Mouse (Mus musculus) embryonic facial prominence, embryonic 15.5 days (tissue): ENCODE results near the gene Rinl. TPM values are rescaled to one million over a fixed set of nuclear protein-coding genes. Genes with fewer than 3 reads are reported as not detected.
A peak's percentile ranks its signal among the peaks of the same experiment; 100 is the strongest.

ENCODE experiments used
- ATAC-seq: fragments of 200-750 bp; cut with Nextera tagmentation; 2 replicates; pipeline ENCODE4 v1.8.0; 2017; ENCODE audit warnings: low read depth, moderate TSS enrichment; ENCODE audit not compliant: insufficient number of reproducible peaks, low FRiP score, low TSS enrichment
- H3K27ac ChIP-seq: fragments of 300-500 bp; sonication (generic); replicated peaks from 2 replicates; pipeline ENCODE4 v1.5.1; 2015; ENCODE audit warnings: mild to moderate bottlenecking, inconsistent platforms
- H3K27me3 ChIP-seq: fragments of 300-500 bp; sonication (generic); 2 replicates; pipeline ENCODE4 v1.6.1; 2015; ENCODE audit warnings: inconsistent platforms
- H3K36me3 ChIP-seq: fragments of 300-500 bp; sonication (generic); 2 replicates; pipeline ENCODE4 v1.6.1; 2015; ENCODE audit warnings: mild to moderate bottlenecking, inconsistent platforms
- H3K4me1 ChIP-seq: fragments of 300-500 bp; sonication (generic); 2 replicates; pipeline ENCODE4 v1.6.1; 2015; ENCODE audit warnings: inconsistent platforms
- H3K4me2 ChIP-seq: fragments of 300-500 bp; sonication (generic); replicated peaks from 2 replicates; pipeline ENCODE4 v1.6.1; 2015; ENCODE audit warnings: mild to moderate bottlenecking, inconsistent platforms
- H3K4me3 ChIP-seq: fragments of 300-500 bp; sonication (generic); replicated peaks from 2 replicates; pipeline ENCODE4 v1.5.1; 2015; ENCODE audit warnings: mild to moderate bottlenecking, inconsistent platforms
- H3K9ac ChIP-seq: fragments of 300-500 bp; sonication (generic); 2 replicates; pipeline ENCODE4 v1.6.1; 2015; ENCODE audit warnings: inconsistent platforms
- H3K9me3 ChIP-seq: fragments of 300-500 bp; sonication (generic); replicated peaks from 2 replicates; pipeline ENCODE4 v1.6.1; 2016; ENCODE audit warnings: inconsistent platforms
- WGBS: fragments of 180-500 bp; shearing (Covaris S2); methylation state at CpG from one replicate; pipeline ENCODE4 v1.1.7; 2015; 5-methylcytosine and 5-hydroxymethylcytosine counted together
- polyA plus RNA-seq: library from polyadenylated mRNA; unstranded; fragments of >200 nt; fragmentation: Nextera tagmentation; extraction: Ambion mirVana; gene quantifications from 2 replicates; pipeline ENCODE4 v1.2.1, GENCODE M21; 2015

The Rinl gene
- polyA plus RNA-seq, 1 experiment from 2014 or later = 3.8 TPM

GRCm38 (mm10) chr7:28796562-28796975 lies 7.8 kb downstream of the Rinl start:
- WGBS = 17% methylated on average over 32 of the region's 32 CpGs
- Histone ChIP-seq H3K27ac (peak overlapping the region; percentile 53), H3K4me2 (peak overlapping the region; percentile 43), H3K9me3 (no peaks in the 10 kb centered on the region), H3K27me3 (no peaks in the 10 kb centered on the region), H3K4me1 (peaks cover 19% of the 10 kb centered on the region), H3K36me3 (no peaks in the 10 kb centered on the region), H3K9ac (peak overlapping the region; percentile 13; the same call in 1 of the 2 replicates), H3K4me3 (peak overlapping the region; percentile 22)
- ATAC-seq = peak; percentile 68; the same call in 1 of the 2 replicates

DNA sequence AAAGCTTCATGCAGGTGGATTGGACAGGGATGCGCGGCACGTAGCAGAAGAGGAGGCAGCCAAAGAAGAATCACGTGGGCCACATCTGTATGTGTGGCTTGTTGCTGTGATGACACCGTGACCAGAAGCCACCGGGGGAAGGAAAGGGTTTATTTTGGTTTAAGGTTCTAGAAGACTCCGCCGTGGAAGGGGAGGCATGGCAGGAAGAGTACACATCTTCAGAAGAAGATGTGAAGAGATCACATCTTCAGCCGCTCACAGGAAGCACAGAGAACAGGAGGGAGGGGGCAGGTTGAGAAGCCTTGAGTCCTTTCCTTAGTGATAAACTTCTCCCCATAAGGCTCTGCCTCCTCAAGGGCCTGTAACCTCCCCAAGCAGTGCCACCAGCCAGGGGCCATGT lies 11.2 kb downstream of the Rinl start:
- Histone ChIP-seq H3K27me3 (no peaks in the 10 kb centered on the region), H3K9me3 (no peaks in the 10 kb centered on the region), H3K4me2 (no peak overlapping the region), H3K9ac (no peak overlapping the region), H3K27ac (no peak overlapping the region), H3K4me3 (no peak overlapping the region), H3K36me3 (no peaks in the 10 kb centered on the region), H3K4me1 (peaks cover 43% of the 10 kb centered on the region)
- 93% methylated on average over 9 of the region's 9 CpGs for WGBS
- ATAC-seq = no peak

- H3K4me2 ChIP-seq = no peak overlapping the region
- 56% methylated on average over 3 of the region's 3 CpGs for WGBS
- peaks cover 41% of the 10 kb centered on the region for H3K4me1 ChIP-seq
- no peak overlapping the region for H3K4me3 ChIP-seq
- H3K9ac ChIP-seq = no peak overlapping the region; the same call in 1 of the 2 replicates
- H3K9me3 ChIP-seq = no peaks in the 10 kb centered on the region
- no peak for ATAC-seq
- no peaks in the 10 kb centered on the region for H3K36me3 ChIP-seq
- H3K27me3 ChIP-seq = no peaks in the 10 kb centered on the region
- peak overlapping the region; percentile 96 for H3K27ac ChIP-seq
Measured at GRCm38 (mm10) chr7:28801451-28801850, 12.7 kb downstream of the Rinl start.

DNA sequence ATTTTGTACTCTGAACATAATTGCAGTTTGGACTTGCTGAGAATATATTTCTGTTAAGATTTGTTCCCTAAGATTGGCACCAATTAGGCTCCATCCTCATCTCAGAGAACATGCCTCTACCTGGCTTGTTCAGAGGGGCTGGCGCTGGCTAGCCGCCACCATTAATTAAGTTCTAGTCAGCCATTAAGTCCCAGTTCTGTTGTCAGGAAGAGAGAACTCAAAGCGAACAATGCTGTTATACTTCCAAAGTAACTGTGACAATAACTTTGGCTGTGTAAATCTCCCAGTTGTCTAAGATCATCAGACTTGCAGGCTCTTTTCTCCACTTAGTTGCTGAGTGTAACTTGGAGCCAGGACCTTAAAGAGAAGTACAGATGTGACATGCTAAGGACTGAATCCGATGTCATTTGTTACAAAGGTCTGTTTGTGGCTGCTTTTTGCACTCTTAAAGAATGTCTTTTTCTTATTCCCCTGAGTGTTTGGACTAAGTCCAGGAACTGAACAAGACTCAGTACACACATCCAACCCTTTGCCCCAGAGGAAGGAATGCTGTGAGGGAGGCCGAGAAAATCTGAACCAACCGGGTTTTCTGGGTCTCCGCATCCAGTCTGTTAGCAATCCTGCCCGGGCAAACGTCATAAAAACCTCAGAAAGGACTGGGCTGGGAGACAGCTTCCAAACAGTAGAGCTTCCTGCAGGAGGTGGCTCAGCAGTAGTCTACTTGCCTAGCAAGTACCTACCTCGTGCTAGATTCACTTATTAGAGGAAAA lies 13.3 kb downstream of the Rinl start:
- no peaks in the 10 kb centered on the region for H3K27me3 ChIP-seq
- H3K4me3 ChIP-seq = no peak overlapping the region
- H3K36me3 ChIP-seq = no peaks in the 10 kb centered on the region
- ATAC-seq = peak; percentile 84
- H3K4me2 ChIP-seq = peak overlapping the region; percentile 30
- WGBS = 14% methylated on average over 10 of the region's 10 CpGs
- H3K27ac ChIP-seq = peak overlapping the region; percentile 96
- peaks cover 34% of the 10 kb centered on the region for H3K4me1 ChIP-seq
- no peaks in the 10 kb centered on the region for H3K9me3 ChIP-seq
- no peak overlapping the region; the same call in 1 of the 2 replicates for H3K9ac ChIP-seq

DNA sequence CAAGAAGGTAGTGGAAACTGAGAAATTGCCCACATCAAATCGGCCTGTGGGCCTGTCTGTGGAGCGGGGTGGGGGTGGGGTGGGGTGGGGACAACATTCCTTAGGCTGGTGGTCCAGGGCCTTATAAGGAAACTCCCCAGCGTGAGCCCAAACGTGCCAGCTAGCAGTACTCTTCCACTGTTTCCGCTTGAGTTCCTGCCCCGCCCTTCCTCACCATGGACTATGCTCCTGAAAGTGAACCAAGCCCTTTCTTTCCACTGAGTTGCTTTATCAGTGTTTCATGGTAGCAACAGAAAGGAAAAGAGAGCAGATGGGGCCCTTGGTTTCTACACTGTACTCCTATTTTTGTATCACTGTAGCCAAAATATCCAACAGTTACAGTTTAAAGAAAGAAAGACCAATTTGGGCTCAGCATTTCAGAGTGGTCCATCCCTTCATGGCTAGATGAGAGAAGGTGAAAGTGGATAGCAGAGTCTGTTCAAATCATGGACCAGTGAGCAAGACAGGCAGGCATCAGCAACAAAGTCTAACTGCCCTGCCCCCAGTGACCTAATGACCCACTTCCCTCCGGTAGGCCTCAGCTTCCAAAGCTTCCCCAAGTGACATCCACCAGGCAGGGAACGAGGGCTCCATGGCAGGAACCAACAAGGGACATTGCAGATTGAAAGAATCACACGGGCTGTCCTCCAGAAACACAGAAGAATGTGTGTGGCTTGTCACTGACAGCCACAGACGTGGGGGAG lies 14.2 kb downstream of the Rinl start:
- Histone ChIP-seq H3K9me3 (no peaks in the 10 kb centered on the region), H3K36me3 (no peaks in the 10 kb centered on the region), H3K27ac (peak overlapping the region; percentile 96), H3K4me1 (peaks cover 40% of the 10 kb centered on the region), H3K4me3 (no peak overlapping the region), H3K9ac (no peak overlapping the region), H3K27me3 (no peaks in the 10 kb centered on the region), H3K4me2 (peak overlapping the region; percentile 30; the same call in 1 of the 2 replicates)
- WGBS = 7% methylated on average over 10 of the region's 10 CpGs
- ATAC-seq = peak; percentile 74

- no peaks in the 10 kb centered on the region for H3K27me3 ChIP-seq
- 29% methylated on average over 4 of the region's 4 CpGs for WGBS
- H3K4me2 ChIP-seq = no peak overlapping the region
- H3K9ac ChIP-seq = no peak overlapping the region
- ATAC-seq = no peak
- no peaks in the 10 kb centered on the region for H3K36me3 ChIP-seq
- no peak overlapping the region for H3K4me3 ChIP-seq
- H3K9me3 ChIP-seq = no peaks in the 10 kb centered on the region
- peaks cover 44% of the 10 kb centered on the region for H3K4me1 ChIP-seq
- H3K27ac ChIP-seq = peak overlapping the region; percentile 96
Measured at GRCm38 (mm10) chr7:28803756-28804155, 15.0 kb downstream of the Rinl start.

DNA sequence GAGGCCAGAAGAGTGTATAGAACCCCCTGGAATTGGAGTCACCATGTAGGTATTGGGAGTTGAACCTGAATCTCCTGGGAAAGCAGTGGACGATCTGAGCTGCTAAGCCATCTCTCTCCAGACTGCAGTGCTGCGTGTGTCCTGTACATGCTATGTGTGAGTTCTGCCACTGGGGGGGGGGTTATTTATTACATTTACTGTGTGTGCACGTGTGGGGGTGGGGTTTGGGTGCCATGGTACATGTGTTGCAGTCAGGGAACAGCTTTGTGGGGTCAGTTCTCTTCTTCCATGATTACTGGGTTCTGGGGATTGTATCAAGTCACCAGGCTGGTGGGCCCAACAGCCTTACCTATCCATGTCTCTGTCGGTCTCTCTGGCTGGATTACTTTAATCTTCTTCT lies 18.1 kb downstream of the Rinl start:
- Histone ChIP-seq H3K9me3 (no peaks in the 10 kb centered on the region), H3K4me3 (no peak overlapping the region), H3K4me2 (no peak overlapping the region), H3K9ac (no peak overlapping the region), H3K4me1 (peaks cover 31% of the 10 kb centered on the region), H3K36me3 (no peaks in the 10 kb centered on the region), H3K27me3 (no peaks in the 10 kb centered on the region), H3K27ac (no peak overlapping the region)
- ATAC-seq = no peak
- 69% methylated on average over 4 of the region's 4 CpGs for WGBS

DNA sequence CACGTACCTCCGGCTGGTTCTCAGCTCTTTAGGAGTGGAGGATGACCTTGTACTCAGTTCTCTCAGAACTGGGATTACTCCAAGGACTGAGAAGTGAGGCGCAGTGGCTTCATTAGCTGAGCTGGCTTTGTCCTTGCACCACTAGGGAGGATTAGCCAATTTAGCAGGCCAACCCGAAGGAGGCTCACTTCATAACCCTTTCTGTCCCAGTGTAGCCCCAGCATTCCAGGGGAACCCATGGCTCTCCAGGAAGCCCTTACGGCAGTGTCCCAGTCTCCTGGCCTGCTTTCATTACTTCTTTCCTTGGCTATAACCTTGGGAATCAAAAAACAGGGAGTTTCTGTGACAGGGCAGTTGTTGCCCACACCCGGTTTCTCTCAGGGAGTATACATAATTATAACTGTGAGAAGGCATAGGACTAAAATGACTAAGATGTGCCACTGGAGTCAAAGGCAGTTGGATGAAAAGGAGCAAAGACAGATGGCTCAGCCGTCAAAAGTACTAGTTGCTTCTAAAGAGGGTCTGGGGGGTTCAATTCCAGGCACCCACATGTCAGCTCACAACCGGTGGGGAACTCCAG lies 19.0 kb downstream of the Rinl start:
- 32% methylated on average over 6 of the region's 8 CpGs for WGBS

DNA sequence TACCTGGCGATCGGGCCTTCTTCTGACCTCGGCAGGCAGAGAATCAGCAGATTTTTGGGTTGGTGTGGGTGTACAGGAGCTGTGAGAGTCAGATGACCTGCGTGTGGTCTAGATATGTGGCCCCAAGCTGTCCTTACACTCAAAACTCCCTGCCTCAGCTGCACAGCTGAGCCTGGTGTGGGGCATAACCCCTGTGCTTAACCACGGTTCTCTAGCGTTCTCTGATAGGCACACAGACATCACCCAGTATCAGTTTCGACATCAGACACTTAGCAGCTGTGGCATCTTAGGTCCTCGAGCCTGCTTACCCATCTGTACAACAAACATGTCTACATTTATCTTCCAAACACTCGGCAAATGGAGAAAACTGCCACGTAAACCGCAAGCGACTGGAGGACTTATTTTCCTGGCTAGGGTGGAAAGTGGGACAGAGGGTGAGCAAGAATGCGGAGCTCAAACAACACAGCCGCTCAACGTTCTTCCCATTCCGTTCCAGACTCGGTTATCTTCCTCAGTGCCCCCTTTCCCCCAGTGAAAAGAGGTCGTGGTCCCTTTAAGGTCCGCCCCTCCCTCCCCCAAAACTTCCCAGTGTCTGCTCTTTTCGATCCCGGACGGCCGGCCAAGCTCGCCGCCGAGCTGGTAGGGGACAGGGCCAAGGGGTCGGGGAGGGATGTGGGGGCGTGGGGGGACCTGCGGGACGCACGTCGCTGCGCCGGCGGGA lies 19.6 kb downstream of the Rinl start, which contains the start of gene Hnrnpl:
Hnrnpl (plus strand) TSS at position 321 of the 721 bp plus-strand sequence.
- Histone ChIP-seq H3K9me3 (no peaks in the 10 kb centered on the region), H3K4me3 (peak within 1 kb of the TSS; percentile 79), H3K9ac (peak within 1 kb of the TSS; percentile 84), H3K36me3 (peaks cover 4% of the 10 kb centered on the region), H3K27ac (peak within 1 kb of the TSS; percentile 100), H3K4me1 (peaks cover 31% of the 10 kb centered on the region), H3K27me3 (no peaks in the 10 kb centered on the region), H3K4me2 (peak within 1 kb of the TSS; percentile 94)
- peak; percentile 9 for ATAC-seq
- WGBS = 1% methylated on average over 35 of the region's 35 CpGs

More for the DNA sequence above, 19.0 kb downstream of the Rinl start:
- no peak for ATAC-seq
- Histone ChIP-seq H3K27ac (peak overlapping the region; percentile 100), H3K27me3 (no peaks in the 10 kb centered on the region), H3K9me3 (no peaks in the 10 kb centered on the region), H3K4me3 (peak overlapping the region; percentile 79), H3K36me3 (no peaks in the 10 kb centered on the region), H3K4me1 (peaks cover 31% of the 10 kb centered on the region), H3K9ac (peak overlapping the region; percentile 84), H3K4me2 (peak overlapping the region; percentile 94)

DNA sequence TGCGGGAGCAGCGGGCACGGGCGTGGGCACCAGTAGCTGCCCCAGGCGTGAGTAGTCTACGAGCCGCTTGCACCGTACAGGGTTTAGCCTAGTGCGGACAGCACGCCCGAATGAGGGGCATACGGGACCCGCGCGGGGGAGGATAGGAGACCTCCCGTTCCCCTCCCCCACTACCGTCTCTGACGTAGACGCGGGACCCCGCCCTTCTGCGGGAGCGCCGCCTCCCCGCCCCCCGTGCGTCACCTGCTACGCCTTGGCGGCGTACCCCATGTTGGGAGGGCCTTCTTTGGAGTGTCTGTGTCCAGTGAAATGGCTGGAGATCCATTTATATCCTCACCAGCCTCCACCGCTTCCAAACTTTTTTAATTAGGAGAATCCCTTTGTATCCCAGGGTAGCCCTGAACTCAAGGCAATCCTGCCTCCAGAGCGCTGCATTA lies 20.2 kb downstream of the Rinl start:
- peak overlapping the region; percentile 100 for H3K27ac ChIP-seq
- ATAC-seq = peak; percentile 75
- H3K9me3 ChIP-seq = no peaks in the 10 kb centered on the region
- H3K9ac ChIP-seq = peak overlapping the region; percentile 84
- WGBS = under 1% methylated on average over 32 of the region's 32 CpGs
- H3K4me1 ChIP-seq = peaks cover 31% of the 10 kb centered on the region
- peak overlapping the region; percentile 94 for H3K4me2 ChIP-seq
- H3K36me3 ChIP-seq = peaks cover 10% of the 10 kb centered on the region
- H3K27me3 ChIP-seq = no peaks in the 10 kb centered on the region
- peak overlapping the region; percentile 79 for H3K4me3 ChIP-seq
